Mouse (Mus musculus) liver, postnatal 0 days (tissue): Measurements from ENCODE around the gene Gata2. TPM values are rescaled to one million over a fixed set of nuclear protein-coding genes. Genes with fewer than 3 reads are reported as not detected.

ENCODE experiments used
- ATAC-seq: fragments of 200-750 bp; cut with Nextera tagmentation; 2 replicates; pipeline ENCODE4 v1.8.0; 2017; ENCODE audit warnings: mild to moderate bottlenecking, moderate library complexity
- DNase-seq: peaks from one replicate; pipeline ENCODE4 v3.0.0-alpha.2; 2016
- H3K27ac ChIP-seq: fragments of 300-500 bp; sonication (generic); 2 replicates; pipeline ENCODE4 v1.5.1; 2014; ENCODE audit warnings: antibody characterized with exemption, moderate library complexity, mild to moderate bottlenecking, low read depth
- H3K27me3 ChIP-seq: fragments of 300-500 bp; sonication (generic); 2 replicates; pipeline ENCODE4 v1.6.1; 2014; ENCODE audit warnings: low read length, control low read depth, mixed read lengths; ENCODE audit not compliant: insufficient read depth
- H3K36me3 ChIP-seq: fragments of 300-500 bp; sonication (generic); replicated peaks from 2 replicates; pipeline ENCODE4 v1.6.1; 2014; ENCODE audit warnings: mild to moderate bottlenecking, control low read depth, low read length, moderate library complexity, mixed read lengths; ENCODE audit not compliant: insufficient read depth
- H3K4me1 ChIP-seq: fragments of 300-500 bp; sonication (generic); 2 replicates; pipeline ENCODE4 v1.6.1; 2014; ENCODE audit warnings: antibody characterized with exemption, mild to moderate bottlenecking, control low read depth; ENCODE audit not compliant: insufficient read depth
- H3K4me2 ChIP-seq: fragments of 300-500 bp; sonication (generic); 2 replicates; pipeline ENCODE4 v1.6.1; 2014; ENCODE audit warnings: low read depth, mild to moderate bottlenecking, low read length, moderate library complexity, mixed read lengths
- H3K4me3 ChIP-seq: fragments of 300-500 bp; sonication (generic); 2 replicates; pipeline ENCODE4 v1.5.1; 2014; ENCODE audit warnings: low read depth, low read length
- H3K9ac ChIP-seq: fragments of 300-500 bp; sonication (generic); replicated peaks from 2 replicates; pipeline ENCODE4 v1.6.1; 2014; ENCODE audit warnings: mild to moderate bottlenecking, moderate library complexity
- H3K9me3 ChIP-seq: fragments of 300-500 bp; sonication (generic); 2 replicates; pipeline ENCODE4 v1.6.1; 2016; ENCODE audit warnings: mild to moderate bottlenecking, control low read depth, low read length, mixed read lengths
- CTCF ChIP-seq: sonication (generic); IDR thresholded peaks from 2 replicates; pipeline ENCODE4 v1.5.1; 2016; ENCODE audit warnings: antibody characterized with exemption, low read depth
- EP300 ChIP-seq: IDR thresholded peaks from 2 replicates; pipeline ENCODE4 v1.6.1; 2016; ENCODE audit warnings: antibody characterized with exemption, low read depth, mild to moderate bottlenecking
- WGBS: fragments of 180-500 bp; shearing (Covaris S2); extraction: QIAGEN DNeasy Blood & Tissue Kit; methylation state at CpG from one replicate; pipeline ENCODE4 v1.1.7; 2014; ENCODE audit not compliant: insufficient replicate concordance; 5-methylcytosine and 5-hydroxymethylcytosine counted together
- polyA plus RNA-seq: library from polyadenylated mRNA; unstranded; fragments of >200 nt; fragmentation: Nextera tagmentation; extraction: Ambion mirVana; gene quantifications from 2 replicates; pipeline ENCODE4 v1.2.1, GENCODE M21; 2015

Gene Gata2
- polyA plus RNA-seq, 1 experiment from 2014 or later = 4.1 TPM

GRCm38 (mm10) chr6:88249231-88249630 is 55.5 kb downstream of the Gata2 start:
- H3K4me2 ChIP-seq = no peak overlapping the region
- H3K9ac ChIP-seq = no peak overlapping the region
- H3K27ac ChIP-seq = no peak overlapping the region
- H3K9me3 ChIP-seq = no peaks in the 10 kb centered on the region
- peaks cover 17% of the 10 kb centered on the region for H3K4me1 ChIP-seq
- no peaks in the 10 kb centered on the region for H3K36me3 ChIP-seq
- ATAC-seq (no peak), DNase-seq (peak; percentile 67)
- 81% methylated on average over 1 of the region's 1 CpGs for WGBS
- no peak for TF ChIP-seq EP300
- no peak for TF ChIP-seq CTCF
- no peaks in the 10 kb centered on the region for H3K27me3 ChIP-seq
- no peak overlapping the region for H3K4me3 ChIP-seq

DNA sequence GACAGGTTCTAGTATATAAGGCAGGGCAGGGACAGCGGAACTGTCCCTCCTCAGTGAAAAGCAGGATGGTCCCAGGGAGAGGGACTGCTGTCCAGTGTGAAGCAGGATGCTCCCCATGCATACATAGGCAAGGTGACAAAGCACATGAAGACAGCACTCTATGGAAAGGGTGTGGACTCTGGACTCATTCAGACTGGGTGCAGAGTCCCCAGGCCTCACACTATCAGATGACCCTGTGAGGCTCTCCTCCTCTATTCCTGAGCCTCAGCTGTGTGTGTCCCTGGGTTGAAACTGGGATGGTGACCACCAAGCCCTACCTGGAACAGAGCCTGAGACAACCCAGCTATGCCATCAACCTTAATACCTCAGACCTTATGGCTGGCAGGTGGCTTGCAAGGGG is 57.7 kb downstream of the Gata2 start:
- no peaks in the 10 kb centered on the region for H3K9me3 ChIP-seq
- no peak overlapping the region for H3K4me3 ChIP-seq
- H3K27ac ChIP-seq = no peak overlapping the region
- H3K4me1 ChIP-seq = peaks cover 38% of the 10 kb centered on the region
- no peak for DNase-seq
- TF ChIP-seq CTCF (no peak), EP300 (no peak)
- peak; percentile 37 for ATAC-seq
- no peaks in the 10 kb centered on the region for H3K36me3 ChIP-seq
- H3K27me3 ChIP-seq = no peaks in the 10 kb centered on the region
- WGBS = 88% methylated on average over 1 of the region's 1 CpGs
- H3K4me2 ChIP-seq = no peak overlapping the region
- no peak overlapping the region for H3K9ac ChIP-seq

- Histone ChIP-seq H3K4me3 (no peak overlapping the region), H3K4me2 (no peak overlapping the region), H3K9me3 (no peaks in the 10 kb centered on the region), H3K4me1 (peaks cover 40% of the 10 kb centered on the region), H3K36me3 (no peaks in the 10 kb centered on the region), H3K9ac (no peak overlapping the region), H3K27ac (no peak overlapping the region), H3K27me3 (no peaks in the 10 kb centered on the region)
- 52% methylated on average over 7 of the region's 7 CpGs for WGBS
- no peak for TF ChIP-seq CTCF
- TF ChIP-seq EP300 = peak; percentile 73
- DNase-seq = no peak
- ATAC-seq = 0 out of 2 replicates have a peak, but pooled peaks have one; percentile 5
These were observed 58.2 kb downstream of the Gata2 start for GRCm38 (mm10) chr6:88251798-88252478.

GRCm38 (mm10) chr6:88254082-88254481 is 60.4 kb downstream of the Gata2 start:
- H3K4me2 ChIP-seq = no peak overlapping the region
- H3K27me3 ChIP-seq = no peaks in the 10 kb centered on the region
- H3K9me3 ChIP-seq = no peaks in the 10 kb centered on the region
- H3K4me1 ChIP-seq = peaks cover 40% of the 10 kb centered on the region
- 12% methylated on average over 6 of the region's 6 CpGs for WGBS
- TF ChIP-seq CTCF = no peak
- TF ChIP-seq EP300 = peak; percentile 71
- ATAC-seq (peak; percentile 89), DNase-seq (peak; percentile 59)
- peak overlapping the region; percentile 62 for H3K27ac ChIP-seq
- no peak overlapping the region for H3K4me3 ChIP-seq
- H3K9ac ChIP-seq = no peak overlapping the region
- H3K36me3 ChIP-seq = no peaks in the 10 kb centered on the region

GRCm38 (mm10) chr6:88255435-88255834 is 61.7 kb downstream of the Gata2 start:
- no peak overlapping the region for H3K9ac ChIP-seq
- no peak overlapping the region for H3K4me2 ChIP-seq
- no peak for TF ChIP-seq CTCF
- no peak; the same call in none of the 2 replicates for TF ChIP-seq EP300
- H3K4me3 ChIP-seq = no peak overlapping the region
- 33% methylated on average over 4 of the region's 4 CpGs for WGBS
- H3K27me3 ChIP-seq = no peaks in the 10 kb centered on the region
- peaks cover 40% of the 10 kb centered on the region for H3K4me1 ChIP-seq
- H3K9me3 ChIP-seq = no peaks in the 10 kb centered on the region
- H3K27ac ChIP-seq = no peak overlapping the region
- ATAC-seq (no peak), DNase-seq (no peak)
- H3K36me3 ChIP-seq = no peaks in the 10 kb centered on the region

Other genes with a start within 250 kb of the Gata2 start
- 2.0 and 2.5 TPM in 2 replicates for gene H1fx, start 212.3 kb upstream of the Gata2 start, polyA plus RNA-seq
- 110 and 111 TPM in 2 replicates for gene Rab7, start 148.6 kb upstream of the Gata2 start, polyA plus RNA-seq
- 102 and 112 TPM in 2 replicates for gene Rpn1, start 109.4 kb upstream of the Gata2 start, polyA plus RNA-seq
- gene Dnajb8, start 28.4 kb downstream of the Gata2 start, polyA plus RNA-seq = not detected in 2 replicates